Mouse (Mus musculus) limb, embryonic 11.5 days (tissue): ENCODE results near the gene Kcnh7. TPM values are rescaled to one million over a fixed set of nuclear protein-coding genes. Genes with fewer than 3 reads are reported as not detected.

Experiments
- ATAC-seq: fragments of 200-750 bp; cut with Nextera tagmentation; 2 replicates; pipeline ENCODE4 v1.8.0; 2017; ENCODE audit warnings: low read depth; ENCODE audit not compliant: insufficient number of reproducible peaks, low FRiP score, low TSS enrichment
- DNase-seq: peaks from one replicate; pipeline ENCODE4 v3.0.0-alpha.2; 2015; ENCODE audit warnings: low spot score
- H3K27ac ChIP-seq: fragments of 300-500 bp; sonication (generic); replicated peaks from 2 replicates; pipeline ENCODE4 v1.5.1; 2014; ENCODE audit warnings: low read depth, mild to moderate bottlenecking, low read length
- H3K27me3 ChIP-seq: fragments of 300-500 bp; sonication (generic); 2 replicates; pipeline ENCODE4 v1.6.1; 2014; ENCODE audit warnings: mild to moderate bottlenecking, low read length, mixed read lengths; ENCODE audit not compliant: control insufficient read depth, insufficient read depth
- H3K36me3 ChIP-seq: fragments of 300-500 bp; sonication (generic); 2 replicates; pipeline ENCODE4 v1.6.1; 2014; ENCODE audit warnings: mild to moderate bottlenecking, low read length, moderate library complexity, mixed read lengths; ENCODE audit not compliant: control insufficient read depth, insufficient read depth
- H3K4me1 ChIP-seq: fragments of 300-500 bp; sonication (generic); 2 replicates; pipeline ENCODE4 v1.6.1; 2014; ENCODE audit warnings: low read length, mixed read lengths; ENCODE audit not compliant: control insufficient read depth, insufficient read depth
- H3K4me2 ChIP-seq: fragments of 300-500 bp; sonication (generic); 2 replicates; pipeline ENCODE4 v1.6.1; 2014; ENCODE audit warnings: low read depth, mild to moderate bottlenecking, moderate library complexity; ENCODE audit not compliant: severe bottlenecking
- H3K4me3 ChIP-seq: fragments of 300-500 bp; sonication (generic); 2 replicates; pipeline ENCODE4 v1.5.1; 2014; ENCODE audit warnings: low read depth, low read length
- H3K9ac ChIP-seq: fragments of 300-500 bp; sonication (generic); 2 replicates; pipeline ENCODE4 v1.6.1; 2014; ENCODE audit warnings: mild to moderate bottlenecking, low read length
- H3K9me3 ChIP-seq: fragments of 300-500 bp; sonication (generic); 2 replicates; pipeline ENCODE4 v1.6.1; 2016; ENCODE audit warnings: low read length; ENCODE audit not compliant: control insufficient read depth
- WGBS: fragments of 180-500 bp; shearing (Covaris S2); extraction: QIAGEN DNeasy Blood & Tissue Kit; methylation state at CpG from one replicate; pipeline ENCODE4 v1.1.7; 2014; 5-methylcytosine and 5-hydroxymethylcytosine counted together
- polyA plus RNA-seq: library from polyadenylated mRNA; unstranded; fragments of >200 nt; fragmentation: Nextera tagmentation; extraction: Ambion mirVana; gene quantifications from 2 replicates; pipeline ENCODE4 v1.2.1, GENCODE M21; 2014

The Kcnh7 gene
- polyA plus RNA-seq, 1 experiment from 2014 or later, result 0.15 TPM

- Histone ChIP-seq H3K36me3 (no peaks in the 10 kb centered on the region), H3K4me2 (no peak overlapping the region), H3K4me3 (no peak overlapping the region), H3K27ac (no peak overlapping the region), H3K9me3 (no peaks in the 10 kb centered on the region), H3K9ac (no peak overlapping the region), H3K27me3 (no peaks in the 10 kb centered on the region), H3K4me1 (no peaks in the 10 kb centered on the region)
- DNase-seq, result no peak
- 66% methylated on average over 4 of the region's 4 CpGs for WGBS
- no peak for ATAC-seq
Observed at GRCm38 (mm10) chr2:62808813-62809212, 375.3 kb downstream of the Kcnh7 start.

- H3K4me3 ChIP-seq, result no peak overlapping the region
- no peak for DNase-seq
- no peaks in the 10 kb centered on the region for H3K4me1 ChIP-seq
- no peak overlapping the region for H3K27ac ChIP-seq
- no peaks in the 10 kb centered on the region for H3K9me3 ChIP-seq
- ATAC-seq, result no peak
- no peaks in the 10 kb centered on the region for H3K36me3 ChIP-seq
- H3K9ac ChIP-seq, result no peak overlapping the region
- H3K27me3 ChIP-seq, result no peaks in the 10 kb centered on the region
- no peak overlapping the region for H3K4me2 ChIP-seq
- WGBS, result 58% methylated on average over 3 of the region's 3 CpGs
Observed at GRCm38 (mm10) chr2:62807476-62807882, 376.6 kb downstream of the Kcnh7 start.

- no peak overlapping the region for H3K4me3 ChIP-seq
- no peak overlapping the region for H3K27ac ChIP-seq
- WGBS, result 83% methylated on average over 3 of the region's 3 CpGs
- H3K4me2 ChIP-seq, result no peak overlapping the region
- no peaks in the 10 kb centered on the region for H3K27me3 ChIP-seq
- H3K9ac ChIP-seq, result no peak overlapping the region
- no peaks in the 10 kb centered on the region for H3K9me3 ChIP-seq
- ATAC-seq (no peak), DNase-seq (no peak)
- no peaks in the 10 kb centered on the region for H3K36me3 ChIP-seq
- H3K4me1 ChIP-seq, result no peaks in the 10 kb centered on the region
Observed at GRCm38 (mm10) chr2:62806931-62807330, 377.2 kb downstream of the Kcnh7 start.

- no peaks in the 10 kb centered on the region for H3K36me3 ChIP-seq
- H3K27ac ChIP-seq, result no peak overlapping the region
Observed at GRCm38 (mm10) chr2:62804030-62804429, 380.1 kb downstream of the Kcnh7 start.

DNA sequence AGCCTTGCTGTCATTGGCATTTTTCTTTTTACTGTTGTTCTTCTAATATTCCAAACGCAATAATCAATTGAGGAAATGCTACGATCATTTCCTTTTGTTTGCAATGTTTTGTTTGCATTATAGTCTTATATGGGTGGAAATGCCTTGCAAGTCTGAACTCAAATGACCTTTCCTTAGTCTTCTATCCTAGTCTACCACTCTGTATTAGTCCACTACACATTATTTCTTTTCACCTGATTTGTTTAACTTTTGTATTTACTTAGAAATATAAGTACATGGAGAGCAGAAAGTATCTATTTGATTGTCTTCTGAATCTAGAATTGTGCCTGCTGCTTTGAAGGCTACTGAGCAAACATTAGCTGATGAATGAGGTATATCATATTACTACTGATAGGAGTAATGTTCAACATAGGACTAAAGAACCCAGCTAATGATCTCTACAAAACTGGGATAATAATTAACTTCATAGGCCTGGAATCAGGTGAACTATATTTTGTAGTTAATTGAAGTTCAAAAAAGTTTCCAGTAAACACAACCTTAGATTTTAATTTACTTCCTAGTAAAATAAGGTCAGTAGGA, 399.5 kb downstream of the Kcnh7 start:
- 90% methylated on average over 2 of the region's 2 CpGs for WGBS
- H3K27ac ChIP-seq, result no peak overlapping the region
- no peak for ATAC-seq
- no peak overlapping the region for H3K4me2 ChIP-seq
- no peak overlapping the region for H3K9ac ChIP-seq
- H3K27me3 ChIP-seq, result no peaks in the 10 kb centered on the region
- no peak overlapping the region for H3K4me3 ChIP-seq
- no peaks in the 10 kb centered on the region for H3K9me3 ChIP-seq
- no peaks in the 10 kb centered on the region for H3K4me1 ChIP-seq
- H3K36me3 ChIP-seq, result no peaks in the 10 kb centered on the region
- no peak for DNase-seq

More at GRCm38 (mm10) chr2:62804030-62804429, 380.1 kb downstream of the Kcnh7 start:
- Histone ChIP-seq H3K4me1 (no peaks in the 10 kb centered on the region), H3K9ac (no peak overlapping the region), H3K9me3 (no peaks in the 10 kb centered on the region), H3K4me3 (no peak overlapping the region), H3K27me3 (no peaks in the 10 kb centered on the region), H3K4me2 (no peak overlapping the region)
- no peak for DNase-seq
- WGBS, result 74% methylated on average over 1 of the region's 1 CpGs
- ATAC-seq, result no peak

- no peak overlapping the region for H3K27ac ChIP-seq
- no peaks in the 10 kb centered on the region for H3K9me3 ChIP-seq
- DNase-seq, result no peak
- no peak overlapping the region for H3K9ac ChIP-seq
- H3K27me3 ChIP-seq, result no peaks in the 10 kb centered on the region
- H3K4me1 ChIP-seq, result no peaks in the 10 kb centered on the region
- H3K36me3 ChIP-seq, result no peaks in the 10 kb centered on the region
- H3K4me2 ChIP-seq, result no peak overlapping the region
- H3K4me3 ChIP-seq, result no peak overlapping the region
- 81% methylated on average over 2 of the region's 2 CpGs for WGBS
- ATAC-seq, result no peak
Observed at GRCm38 (mm10) chr2:62746256-62746655, 437.8 kb downstream of the Kcnh7 start.

DNA sequence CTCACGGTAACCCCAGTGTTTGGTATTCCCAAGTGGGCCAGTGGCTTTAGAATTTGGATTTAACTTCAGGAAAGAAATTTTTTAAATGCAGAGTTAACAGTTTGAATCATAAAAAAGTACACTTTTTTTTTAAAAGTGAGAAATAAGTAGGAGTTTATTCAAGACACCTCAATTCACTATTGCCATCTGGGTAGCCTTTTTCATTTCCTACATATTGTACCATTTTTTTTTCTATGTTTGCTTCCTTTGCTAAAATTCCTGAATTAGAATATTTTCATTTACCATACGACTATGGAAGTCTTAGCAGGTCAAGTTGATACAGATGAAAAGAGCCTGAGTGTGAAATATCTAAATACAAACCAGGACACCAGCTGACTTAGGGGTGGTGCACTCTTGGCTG, 441.0 kb downstream of the Kcnh7 start:
- Histone ChIP-seq H3K9ac (no peak overlapping the region), H3K36me3 (no peaks in the 10 kb centered on the region), H3K4me2 (no peak overlapping the region), H3K27ac (no peak overlapping the region), H3K9me3 (no peaks in the 10 kb centered on the region), H3K4me1 (no peaks in the 10 kb centered on the region), H3K27me3 (no peaks in the 10 kb centered on the region), H3K4me3 (no peak overlapping the region)
- 87% methylated on average over 2 of the region's 2 CpGs for WGBS
- no peak for DNase-seq
- no peak for ATAC-seq

GRCm38 (mm10) chr2:62730671-62731070, 453.4 kb downstream of the Kcnh7 start:
- H3K27me3 ChIP-seq, result no peaks in the 10 kb centered on the region
- H3K36me3 ChIP-seq, result no peaks in the 10 kb centered on the region
- no peak overlapping the region for H3K27ac ChIP-seq
- no peaks in the 10 kb centered on the region for H3K9me3 ChIP-seq
- WGBS, result 86% methylated on average over 1 of the region's 1 CpGs
- H3K4me2 ChIP-seq, result no peak overlapping the region
- H3K4me3 ChIP-seq, result no peak overlapping the region
- no peak for DNase-seq
- H3K4me1 ChIP-seq, result no peaks in the 10 kb centered on the region
- no peak overlapping the region for H3K9ac ChIP-seq
- ATAC-seq, result no peak

- 98% methylated on average over 2 of the region's 2 CpGs for WGBS
- ATAC-seq, result no peak
Observed at GRCm38 (mm10) chr2:62727732-62728131, 456.4 kb downstream of the Kcnh7 start.

More at GRCm38 (mm10) chr2:62727732-62728131, 456.4 kb downstream of the Kcnh7 start:
- Histone ChIP-seq H3K27ac (no peak overlapping the region), H3K9ac (no peak overlapping the region), H3K27me3 (no peaks in the 10 kb centered on the region), H3K4me3 (no peak overlapping the region), H3K9me3 (no peaks in the 10 kb centered on the region), H3K4me2 (no peak overlapping the region), H3K36me3 (no peaks in the 10 kb centered on the region), H3K4me1 (no peaks in the 10 kb centered on the region)
- DNase-seq, result no peak
